In genomic region chr13:100616181-100617087, GRCm38 (mm10) we compare ENCODE assay signal across 8 mouse cellular contexts. TPM values are rescaled to one million over a fixed set of nuclear protein-coding genes. Genes with fewer than 3 reads are reported as not detected.
DNase-seq lines count a peak whose midpoint lies in the region; ATAC-seq lines count a peak whose summit lies in the region.

Gene Marveld2, minus strand, starts transcription at chr13:100616971.

- peak within 1 kb of the TSS; percentile 56 for H3K4me3 ChIP-seq in embryonic facial prominence, embryonic 14.5 days (ENCODE audit: low read depth, low read length)
- peak within 1 kb of the TSS; percentile 67 for H3K4me3 ChIP-seq in heart, embryonic 16.5 days (ENCODE audit: low read length)
- H3K4me3 ChIP-seq in neural tube, embryonic 13.5 days, result peak within 1 kb of the TSS; percentile 52

- peak within 1 kb of the TSS; percentile 87 for H3K4me2 ChIP-seq in embryonic facial prominence, embryonic 14.5 days (ENCODE audit: low read depth, low read length)
- peak within 1 kb of the TSS; percentile 82 for H3K4me2 ChIP-seq in heart, embryonic 16.5 days (ENCODE audit: low read depth, low read length)
- peak within 1 kb of the TSS; percentile 80 for H3K4me2 ChIP-seq in neural tube, embryonic 13.5 days

- DNase-seq in A20 (ENCODE audit: low read depth, low spot score), result peak; percentile 85
- DNase-seq in adrenal gland, postnatal 25 days, result peak; percentile 39
- peak; percentile 38 for DNase-seq in embryonic facial prominence, embryonic 14.5 days (ENCODE audit: low spot score)
- DNase-seq in kidney, postnatal 10 days, result peak; percentile 77
- DNase-seq in lung, adult 18-20 months, result peak; percentile 68 to 79
- DNase-seq in testis, postnatal 14 days (ENCODE audit: low spot score), result peak; percentile 65

- peaks cover 23% of the 10 kb centered on the region for H3K27me3 ChIP-seq in embryonic facial prominence, embryonic 14.5 days (replicated peaks; ENCODE audit: control insufficient read depth, insufficient read depth, low read length)
- H3K27me3 ChIP-seq in heart, embryonic 16.5 days (ENCODE audit: control insufficient read depth, insufficient read depth, low read length), result no peaks in the 10 kb centered on the region
- peaks cover 25% of the 10 kb centered on the region for H3K27me3 ChIP-seq in neural tube, embryonic 13.5 days

- H3K36me3 ChIP-seq in embryonic facial prominence, embryonic 14.5 days (ENCODE audit: control insufficient read depth, insufficient read depth, low read length), result peaks cover 42% of the 10 kb centered on the region
- peaks cover 21% of the 10 kb centered on the region for H3K36me3 ChIP-seq in heart, embryonic 16.5 days (ENCODE audit: control insufficient read depth, insufficient read depth)
- H3K36me3 ChIP-seq in neural tube, embryonic 13.5 days, result peaks cover 40% of the 10 kb centered on the region

- no peaks in the 10 kb centered on the region for H3K9me3 ChIP-seq in embryonic facial prominence, embryonic 14.5 days (ENCODE audit: control insufficient read depth, low read length)
- no peaks in the 10 kb centered on the region for H3K9me3 ChIP-seq in heart, embryonic 16.5 days (replicated peaks; ENCODE audit: control insufficient read depth, low read length)
- H3K9me3 ChIP-seq in neural tube, embryonic 13.5 days, result no peaks in the 10 kb centered on the region

- no peaks in the 10 kb centered on the region for H3K4me1 ChIP-seq in embryonic facial prominence, embryonic 14.5 days (ENCODE audit: control insufficient read depth, insufficient read depth, low read length)
- H3K4me1 ChIP-seq in heart, embryonic 16.5 days (ENCODE audit: control insufficient read depth, insufficient read depth, low read length), result no peaks in the 10 kb centered on the region
- H3K4me1 ChIP-seq in neural tube, embryonic 13.5 days (replicated peaks), result peaks cover 9% of the 10 kb centered on the region

- ATAC-seq in embryonic facial prominence, embryonic 14.5 days (ENCODE audit: low read depth), result peak; percentile 87
- ATAC-seq in heart, embryonic 16.5 days (replicated peaks; ENCODE audit: extremely low read depth, insufficient read depth, low FRiP score), result peak; percentile 65
- peak; percentile 70 for ATAC-seq in neural tube, embryonic 13.5 days (ENCODE audit: low read depth)

- H3K27ac ChIP-seq in embryonic facial prominence, embryonic 14.5 days (replicated peaks; ENCODE audit: low read depth, low read length), result peak within 1 kb of the TSS; percentile 10; the same call in 1 of the 2 replicates
- H3K27ac ChIP-seq in heart, embryonic 16.5 days (ENCODE audit: low read length), result no peak within 1 kb of the TSS
- H3K27ac ChIP-seq in neural tube, embryonic 13.5 days (replicated peaks), result no peak within 1 kb of the TSS

- WGBS in embryonic facial prominence, embryonic 14.5 days, result 7% methylated on average over 37 of the region's 77 CpGs
- WGBS in heart, embryonic 16.5 days, result 4% methylated on average over 76 of the region's 77 CpGs
- 2% methylated on average over 73 of the region's 77 CpGs for WGBS in neural tube, embryonic 13.5 days

- H3K9ac ChIP-seq in embryonic facial prominence, embryonic 14.5 days (ENCODE audit: low read depth, low read length), result peak within 1 kb of the TSS; percentile 64
- H3K9ac ChIP-seq in heart, embryonic 16.5 days (ENCODE audit: low read length), result peak within 1 kb of the TSS; percentile 79
- peak within 1 kb of the TSS; percentile 73 for H3K9ac ChIP-seq in neural tube, embryonic 13.5 days

RNA-seq across cellular contexts. Expression of gene Marveld2, which starts in this region (rescaled TPM):
- 0.61 and 0.86 TPM in 2 replicates for total RNA-seq in adrenal gland, postnatal 25 days (2021)
- polyA plus RNA-seq in embryonic facial prominence, embryonic 14.5 days (2014; fragmentation: Nextera tagmentation; extraction: Ambion mirVana), result 6.1 and 8.4 TPM in 2 replicates
- polyA plus RNA-seq in heart, embryonic 16.5 days (2015; fragmentation: Nextera tagmentation; extraction: Ambion mirVana), result 1.7 and 2.5 TPM in 2 replicates
- polyA plus RNA-seq in neural tube, embryonic 13.5 days (2015; fragmentation: Nextera tagmentation; extraction: Ambion mirVana), result 2.4 and 2.5 TPM in 2 replicates

Comparison
In these comparisons a context has a peak if more than half of its experiments do, and no peak if none do; other contexts are left out.
1. Peak in DNase-seq in adrenal gland, postnatal 25 days; RNA of the gene not detected or under 1 TPM.